Mouse (Mus musculus) yolk sac, embryonic 10.5 days (tissue): ENCODE results near the gene Fam192a.

ENCODE experiments used
- DNase-seq: peaks from one replicate; pipeline ENCODE4 v3.0.0-alpha.2; 2017; ENCODE audit warnings: low spot score

Fam192a gene

GRCm38 (mm10) chr8:94571896-94572295 is 29.9 kb downstream of the Fam192a start:
- DNase-seq: no peak

GRCm38 (mm10) chr8:94569419-94569818 is 32.4 kb downstream of the Fam192a start:
- DNase-seq: no peak

GRCm38 (mm10) chr8:94568098-94568497 is 33.7 kb downstream of the Fam192a start:
- DNase-seq: no peak

- no peak for DNase-seq
Observed at GRCm38 (mm10) chr8:94567159-94567849, 34.5 kb downstream of the Fam192a start.

GRCm38 (mm10) chr8:94566446-94567158 is 35.2 kb downstream of the Fam192a start:
- DNase-seq: no peak

GRCm38 (mm10) chr8:94566033-94566432 is 35.8 kb downstream of the Fam192a start:
- no peak for DNase-seq

- no peak for DNase-seq
Observed at GRCm38 (mm10) chr8:94564421-94564820, 37.4 kb downstream of the Fam192a start.

- DNase-seq: no peak
Observed at GRCm38 (mm10) chr8:94561256-94561655, 40.5 kb downstream of the Fam192a start.

- no peak for DNase-seq
Observed at GRCm38 (mm10) chr8:94557281-94557680, 44.5 kb downstream of the Fam192a start.

GRCm38 (mm10) chr8:94552696-94553095 is 49.1 kb downstream of the Fam192a start:
- no peak for DNase-seq

- DNase-seq: peak; percentile 15
Observed at GRCm38 (mm10) chr8:94551471-94552422, 50.0 kb downstream of the Fam192a start.

- DNase-seq: no peak
Observed at GRCm38 (mm10) chr8:94549998-94550397, 51.8 kb downstream of the Fam192a start.

- no peak for DNase-seq
Observed at GRCm38 (mm10) chr8:94549482-94549881, 52.3 kb downstream of the Fam192a start.

GRCm38 (mm10) chr8:94549041-94549440 is 52.8 kb downstream of the Fam192a start:
- no peak for DNase-seq

GRCm38 (mm10) chr8:94543981-94544380 is 57.8 kb downstream of the Fam192a start:
- DNase-seq: no peak

GRCm38 (mm10) chr8:94540889-94541795 is 60.7 kb downstream of the Fam192a start:
- no peak for DNase-seq

GRCm38 (mm10) chr8:94540025-94540424 is 61.8 kb downstream of the Fam192a start:
- no peak for DNase-seq

- no peak for DNase-seq
Observed at GRCm38 (mm10) chr8:94537456-94537855, 64.3 kb downstream of the Fam192a start.

- DNase-seq: no peak
Observed at GRCm38 (mm10) chr8:94535631-94536030, 66.2 kb downstream of the Fam192a start.

GRCm38 (mm10) chr8:94534612-94535011 is 67.2 kb downstream of the Fam192a start:
- no peak for DNase-seq
